Mouse (Mus musculus): ENCODE measurements at regions not wholly inside any gene's neighbourhood (a gene's known extent, or its start where the extent isn't known, plus 50 kb on each side); places are given as distances from the start of the nearest gene placed in this dataset.

DNA sequence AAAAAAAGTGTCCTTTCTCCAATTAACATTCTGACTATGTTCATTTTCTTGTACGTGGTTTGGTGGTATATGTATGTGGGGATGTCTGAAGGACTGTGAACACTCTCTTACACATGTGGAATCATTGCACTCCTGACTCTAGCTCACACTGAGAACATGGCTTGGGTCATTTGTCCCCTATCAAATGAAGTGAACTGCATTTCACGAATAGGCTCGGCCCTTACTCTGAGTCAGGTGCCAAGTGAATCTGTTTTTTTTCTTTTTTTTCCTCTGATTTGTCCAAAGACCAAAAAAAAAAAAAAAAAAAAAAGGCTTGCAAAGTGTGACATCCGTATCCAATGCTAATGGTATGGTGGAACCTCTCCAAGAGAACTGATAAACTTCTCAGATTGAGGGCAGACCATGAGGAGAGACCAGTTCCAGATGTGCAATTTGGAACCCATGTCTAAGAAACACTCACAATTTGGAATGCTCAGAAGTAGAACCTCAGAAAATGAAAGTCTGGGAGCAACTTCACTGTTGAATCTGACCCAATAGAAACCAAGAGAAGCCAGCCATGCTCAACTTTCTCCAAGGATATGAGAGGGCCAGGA lies 631.7 kb upstream of the Fam160b2 start:
- peak; percentile 61 for DNase-seq (ENCODE audit: low read depth)

DNA sequence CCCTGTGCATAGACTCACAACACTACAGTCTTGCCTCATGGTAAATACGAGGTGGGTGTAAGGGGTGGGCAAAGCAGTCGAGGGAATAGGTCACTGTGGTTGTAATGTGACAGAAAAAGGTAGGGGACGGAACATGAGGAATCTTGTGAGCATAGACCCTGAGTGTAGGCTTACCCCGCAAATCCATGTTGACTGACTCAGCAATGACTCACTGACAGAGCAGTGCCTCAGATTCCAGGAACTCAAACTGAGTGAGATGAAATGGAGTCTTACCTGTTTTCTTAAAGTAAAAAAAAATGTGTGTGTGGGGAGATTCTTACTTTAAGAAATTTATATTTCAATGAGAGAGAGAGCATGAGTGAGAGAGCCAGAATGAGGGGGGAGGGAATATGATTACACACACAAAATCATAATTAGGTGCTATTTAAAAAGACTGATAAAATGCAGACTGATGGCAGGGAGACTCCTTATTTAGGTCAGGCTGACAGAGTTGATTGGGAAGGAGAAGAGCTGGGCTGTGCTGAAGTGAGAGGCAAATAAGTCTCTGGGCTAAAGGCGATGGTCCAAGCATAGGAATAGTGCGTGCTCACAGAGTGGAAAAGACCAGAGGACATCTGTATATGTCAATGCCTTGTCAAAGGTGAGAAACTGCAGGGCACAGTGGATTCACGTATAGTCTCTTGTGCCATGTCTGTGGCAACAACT lies 631.0 kb upstream of the Fam160b2 start:
- peak; percentile 56 for DNase-seq (ENCODE audit: low read depth)

DNA sequence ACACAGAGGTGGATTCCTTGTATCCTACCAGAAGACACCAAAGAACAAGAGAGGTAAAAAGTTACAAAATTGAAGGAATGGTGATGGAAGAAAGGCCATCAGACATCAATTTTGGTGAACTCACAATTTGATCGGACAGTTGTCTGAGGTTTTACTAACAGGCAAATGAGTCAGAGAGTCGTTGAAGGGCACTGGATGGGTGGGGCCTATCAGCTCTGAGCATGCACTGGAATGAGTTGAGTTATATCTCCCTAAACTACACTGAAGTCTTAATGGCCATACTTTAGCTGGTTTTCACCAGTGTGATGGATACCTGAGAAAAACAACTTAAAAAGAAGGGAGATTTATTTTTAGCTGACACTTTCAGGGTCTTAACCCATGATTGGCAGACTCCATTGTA lies 630.3 kb upstream of the Fam160b2 start:
- DNase-seq (ENCODE audit: low read depth): no peak

DNA sequence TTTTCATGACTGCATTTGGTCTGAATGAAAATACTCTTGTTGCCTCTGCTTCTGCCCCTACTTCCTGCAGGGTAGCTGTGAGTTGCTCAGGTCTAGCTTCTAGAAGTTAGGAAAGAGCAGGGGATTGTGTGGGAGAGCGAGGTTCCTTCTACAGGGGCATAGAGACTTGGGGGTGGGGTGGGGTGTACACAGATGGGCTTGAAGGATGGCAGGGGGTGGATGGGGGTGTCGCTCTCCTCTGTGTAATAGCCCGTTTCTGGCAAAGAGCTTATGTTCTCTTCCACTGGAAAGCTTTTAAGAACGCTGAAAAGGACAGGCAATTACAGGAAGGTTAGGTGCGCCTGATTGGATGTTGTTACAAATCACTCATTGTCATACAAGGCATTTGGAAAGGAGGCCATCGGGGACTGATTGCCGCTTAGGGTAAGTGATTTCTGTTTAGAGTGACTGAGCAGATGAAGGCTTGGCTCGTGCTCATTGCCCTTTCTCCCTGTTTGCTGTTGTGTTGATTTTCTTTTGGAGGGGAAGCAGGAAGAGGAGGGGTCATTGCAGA lies 629.3 kb upstream of the Fam160b2 start:
- no peak for DNase-seq (ENCODE audit: low read depth)

DNA sequence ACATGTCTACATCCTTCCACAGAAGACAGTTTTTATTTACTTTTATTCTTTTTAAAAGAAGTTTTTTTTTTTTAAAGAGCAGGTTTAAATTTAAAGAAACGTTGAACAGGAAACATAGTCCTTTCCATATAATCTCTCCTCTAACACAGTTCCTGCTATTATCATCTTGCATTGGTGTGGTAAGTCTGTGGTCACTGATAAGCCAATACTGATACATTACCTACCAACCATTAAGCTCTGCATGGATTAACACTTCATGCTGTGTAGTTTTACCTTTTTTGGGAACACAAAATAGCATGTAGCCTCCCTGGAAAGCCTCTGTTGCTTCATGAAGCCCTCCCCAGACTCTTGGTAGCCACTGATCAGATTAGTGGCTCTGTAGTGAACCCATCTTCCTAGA lies 617.4 kb upstream of the Fam160b2 start:
- DNase-seq (ENCODE audit: low read depth): no peak

DNA sequence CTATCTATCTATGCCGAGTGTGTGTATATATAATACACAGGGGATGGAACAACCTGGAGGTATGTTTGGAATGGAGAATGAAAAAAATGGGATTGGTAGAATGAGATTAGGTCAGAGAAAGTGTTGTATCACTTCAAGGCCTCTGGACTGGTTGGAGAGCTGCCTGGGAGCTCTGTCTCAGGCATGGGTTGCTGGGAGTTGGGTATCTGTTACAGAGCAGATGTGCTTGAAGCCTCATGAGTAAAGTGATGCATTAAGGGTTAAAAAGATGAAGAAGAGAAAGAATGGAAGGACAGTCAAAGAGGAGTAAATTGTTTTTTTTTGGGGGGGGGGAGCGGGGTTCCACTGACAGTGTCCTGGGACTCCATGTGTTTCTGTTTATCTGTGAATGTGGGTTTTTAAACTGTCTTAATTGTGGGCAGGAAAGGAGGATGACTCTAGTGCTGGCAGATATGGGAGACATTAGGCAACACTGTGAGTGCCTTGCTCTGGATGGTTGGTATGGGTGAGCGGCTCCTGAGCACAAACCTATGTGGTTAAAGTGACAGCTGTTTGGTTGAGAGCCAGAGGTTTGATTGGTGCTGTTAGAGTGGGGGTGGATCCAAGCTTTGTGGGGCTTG lies 611.8 kb upstream of the Fam160b2 start:
- DNase-seq (ENCODE audit: low read depth): peak; percentile 66

DNA sequence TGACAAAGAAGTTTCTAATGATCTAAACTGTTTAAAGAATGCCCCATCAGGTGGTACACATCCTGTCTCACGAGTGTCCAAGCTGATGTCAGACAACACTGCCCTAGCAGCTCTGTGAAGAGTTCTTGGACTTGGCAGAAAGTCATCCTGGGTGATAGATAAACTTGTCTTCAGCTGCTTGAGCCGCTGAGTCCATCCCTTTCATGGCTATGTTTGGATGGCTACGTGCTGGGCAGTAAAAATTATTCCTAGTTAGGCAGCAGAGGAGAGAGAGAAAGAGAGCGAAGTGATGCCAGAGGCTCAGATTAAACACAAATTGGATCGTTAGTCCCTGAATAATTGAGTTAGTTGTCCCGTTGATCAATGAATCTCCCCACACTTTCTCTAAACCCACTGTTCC lies 603.8 kb upstream of the Fam160b2 start:
- DNase-seq (ENCODE audit: low read depth): no peak

DNA sequence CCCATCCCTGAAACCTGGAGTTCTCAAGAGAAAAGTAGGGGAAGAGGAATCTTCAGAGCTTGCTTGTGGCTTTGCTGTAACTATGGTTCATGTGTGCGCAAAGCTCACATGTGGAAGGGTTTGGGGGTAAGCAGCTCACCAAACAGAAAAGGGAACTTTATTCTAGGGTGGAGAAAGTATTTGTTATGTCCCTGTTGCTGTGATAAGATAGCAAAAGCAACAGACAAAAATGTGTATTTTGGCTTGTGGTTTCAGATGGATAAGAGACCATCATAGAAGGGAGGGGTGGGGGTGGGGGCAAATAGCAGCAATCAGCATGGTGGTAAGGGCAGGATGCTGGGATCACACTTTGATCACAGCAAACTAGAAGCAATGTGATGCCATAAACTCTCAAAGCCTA lies 601.3 kb upstream of the Fam160b2 start:
- no peak for DNase-seq (ENCODE audit: low read depth)

DNA sequence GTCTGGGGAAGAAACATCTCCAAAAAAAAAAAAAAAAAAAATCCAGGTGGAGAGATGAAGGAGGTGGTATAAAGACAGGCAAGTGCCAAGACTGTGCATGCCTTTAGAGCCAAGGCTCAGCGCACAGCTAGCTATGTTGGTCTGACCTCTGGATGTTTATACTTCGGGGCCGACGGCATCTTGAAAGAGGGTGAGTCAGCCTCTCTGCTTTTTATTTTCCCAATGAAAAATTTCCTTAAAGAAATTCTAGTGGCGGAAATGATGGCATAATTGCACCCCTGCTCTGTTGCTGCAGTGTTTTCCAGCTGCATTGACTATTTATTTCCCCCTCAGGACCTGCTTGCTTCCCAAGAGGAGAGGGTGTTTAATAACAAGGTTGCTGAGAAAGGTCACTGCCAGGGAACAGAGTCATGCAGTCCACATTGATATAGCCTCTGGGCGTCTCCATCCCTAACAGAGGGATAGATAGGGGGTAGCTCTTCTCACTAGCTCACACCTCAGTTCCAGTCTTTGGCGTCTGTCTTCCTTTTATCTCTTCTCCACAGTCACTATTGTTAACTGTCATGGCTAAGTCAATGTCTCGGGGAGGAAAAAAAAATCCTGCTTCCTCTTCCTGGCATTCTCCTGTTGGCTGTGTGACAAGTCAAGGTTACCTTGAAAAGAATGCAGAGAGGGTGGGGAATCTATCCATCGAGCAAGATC lies 599.7 kb upstream of the Fam160b2 start:
- peak; percentile 67 for DNase-seq (ENCODE audit: low read depth)

DNA sequence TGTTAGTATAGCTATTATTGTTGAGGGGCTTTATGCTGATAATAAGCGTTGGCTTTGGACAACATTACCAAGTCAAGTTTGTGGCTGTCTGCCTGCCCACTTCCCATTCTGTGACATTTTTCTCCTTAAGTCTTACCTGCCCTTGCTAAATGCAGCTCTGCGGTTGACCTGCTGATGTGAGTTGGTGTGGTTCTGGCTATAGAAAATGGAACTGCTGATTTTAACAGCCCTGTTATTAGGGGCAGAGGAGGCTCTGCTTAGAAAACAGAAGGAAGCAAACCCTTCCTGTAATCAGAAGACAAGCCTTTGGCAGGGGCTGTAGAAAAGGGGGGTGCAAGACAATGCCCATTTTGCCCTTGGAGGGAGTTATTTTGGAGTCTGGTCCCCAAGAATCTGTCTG lies 594.6 kb upstream of the Fam160b2 start:
- DNase-seq (ENCODE audit: low read depth): no peak

DNA sequence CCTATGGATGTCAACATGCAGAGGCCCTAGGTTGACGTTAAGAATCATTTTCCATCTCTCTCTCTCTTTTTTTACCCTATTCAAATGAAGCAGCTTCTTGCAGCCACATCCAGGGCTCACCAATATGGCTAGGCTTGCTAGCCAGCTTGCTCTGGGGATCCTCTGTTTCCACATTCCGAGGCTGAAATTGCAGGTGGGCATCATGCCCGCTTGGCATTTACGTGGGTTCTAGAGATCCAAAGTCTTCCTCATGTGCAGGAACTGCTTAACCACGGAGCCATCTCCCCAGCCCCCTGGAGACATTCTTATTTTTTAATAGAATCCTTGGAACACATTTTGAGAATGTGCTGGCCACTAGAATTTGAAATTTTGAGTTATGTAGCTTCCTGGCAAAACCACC lies 592.9 kb upstream of the Fam160b2 start:
- peak; percentile 9 for DNase-seq (ENCODE audit: low read depth)

DNA sequence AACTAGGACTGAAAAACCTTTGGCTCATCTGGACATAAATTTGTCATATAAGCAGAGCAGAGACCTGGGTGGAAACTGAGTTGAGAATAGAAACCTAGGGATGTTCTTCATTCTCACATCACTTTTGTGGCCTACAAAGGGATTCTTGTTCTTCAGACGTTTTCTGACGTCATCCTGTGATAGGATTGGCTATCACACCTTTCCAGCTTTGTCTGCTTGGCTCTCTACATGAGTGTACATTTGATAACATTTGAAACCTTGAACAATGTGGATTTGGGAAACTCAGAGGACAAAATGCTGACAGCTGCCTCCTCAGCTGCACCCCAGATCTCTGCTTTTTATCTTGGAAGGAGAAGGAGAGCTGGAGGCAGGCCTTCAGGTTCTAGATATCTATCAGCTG lies 589.7 kb upstream of the Fam160b2 start:
- DNase-seq (ENCODE audit: low read depth): no peak

DNA sequence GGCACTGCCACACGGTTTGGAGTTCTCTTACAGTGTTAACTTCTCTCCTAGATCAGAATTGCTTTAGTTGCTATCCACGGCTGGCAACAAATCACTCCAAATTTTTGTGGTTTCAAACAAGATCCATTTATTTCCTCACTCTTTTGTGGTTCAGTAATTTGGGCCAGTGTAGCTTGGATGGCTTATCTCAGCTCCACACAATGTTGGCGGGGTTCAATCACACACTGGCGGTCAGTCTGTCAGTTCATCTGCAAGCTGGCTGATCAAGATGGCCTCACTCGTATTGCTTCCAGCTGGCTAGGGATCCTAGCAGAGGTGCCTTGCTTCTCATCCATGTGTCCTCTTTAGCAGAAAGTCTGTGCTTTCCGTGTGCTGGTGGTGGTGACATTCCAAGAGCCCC lies 577.7 kb upstream of the Fam160b2 start:
- peak; percentile 58 for DNase-seq (ENCODE audit: low read depth)

DNA sequence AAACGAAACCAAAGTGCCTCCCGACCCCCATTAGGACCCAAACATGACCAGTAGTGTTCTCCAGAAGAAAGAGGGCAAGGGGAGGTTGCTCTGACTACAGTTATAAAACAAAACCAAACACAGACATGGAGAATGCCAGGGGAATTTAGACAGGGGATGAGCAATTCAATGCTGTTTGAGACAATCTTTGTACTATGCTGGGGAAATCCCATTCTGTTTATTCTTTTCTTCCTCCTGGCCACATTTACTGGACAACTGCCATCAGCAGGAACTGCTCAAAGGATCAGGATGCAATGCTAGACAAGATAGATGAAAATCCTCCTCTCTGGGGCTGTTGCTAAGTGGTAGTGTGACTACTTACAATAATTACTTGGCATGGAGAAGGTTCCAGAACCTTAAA lies 574.5 kb upstream of the Fam160b2 start:
- DNase-seq (ENCODE audit: low read depth): peak; percentile 52

DNA sequence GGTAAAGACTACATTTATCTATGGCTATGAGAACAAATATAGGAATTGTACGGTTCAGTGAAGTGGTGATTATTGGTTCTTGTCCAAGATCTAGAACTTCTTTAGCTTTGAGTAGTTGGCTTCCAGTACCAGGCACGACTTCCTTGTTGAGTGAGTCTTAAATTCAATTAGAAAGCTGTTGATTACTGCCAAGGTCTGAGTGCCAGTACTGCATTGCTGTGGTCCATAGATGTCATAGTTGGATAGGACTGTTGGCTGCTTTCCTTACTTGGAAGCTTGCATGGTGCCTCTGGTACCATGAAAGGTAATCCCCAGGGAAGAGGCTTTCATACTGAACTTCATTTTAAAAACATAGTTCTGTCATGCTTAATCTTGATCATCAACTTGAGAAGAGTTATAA lies 559.9 kb upstream of the Fam160b2 start:
- peak; percentile 17 for DNase-seq (ENCODE audit: low read depth)

DNA sequence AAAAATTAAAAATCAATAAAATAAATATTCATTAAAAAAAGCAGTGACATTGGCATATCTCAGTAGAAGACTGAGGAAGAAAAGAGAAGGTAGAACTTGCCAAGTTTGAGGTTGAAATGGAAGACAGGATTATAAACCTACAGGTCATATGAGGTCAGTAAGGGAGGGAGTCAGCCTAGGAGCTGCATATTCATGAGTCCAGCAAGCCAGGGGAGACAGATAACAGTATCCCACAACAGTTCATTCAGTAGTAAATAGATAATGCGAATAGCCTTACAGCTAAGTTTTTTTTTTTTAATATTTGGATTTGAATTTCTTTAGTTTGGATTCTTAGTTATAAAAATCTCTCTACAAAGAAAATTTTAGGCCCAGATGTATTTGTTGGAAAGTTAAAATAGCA lies 542.8 kb upstream of the Fam160b2 start:
- DNase-seq (ENCODE audit: low read depth): no peak

DNA sequence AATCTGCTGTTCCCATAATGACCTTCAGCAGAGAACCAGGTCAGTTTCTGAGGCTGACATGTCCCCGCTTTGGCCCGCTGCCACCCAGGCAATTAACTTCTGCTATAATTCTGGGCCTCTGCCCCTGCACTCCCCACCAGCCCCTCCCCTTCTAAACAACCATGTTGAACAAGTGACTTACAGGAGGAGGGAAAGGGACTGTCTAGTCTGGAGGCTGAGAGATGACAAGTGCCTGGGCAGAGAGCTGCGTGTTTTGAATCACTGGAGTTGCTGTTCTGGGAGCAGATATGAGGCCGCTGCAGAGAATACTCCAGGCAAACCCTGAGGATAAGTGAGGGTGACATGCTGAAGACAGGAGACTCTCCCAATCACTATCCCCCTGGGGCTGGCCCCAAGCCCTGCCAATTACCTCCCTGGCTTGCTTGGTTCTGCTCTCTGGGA lies 530.2 kb upstream of the Fam160b2 start:
- DNase-seq (ENCODE audit: low read depth): peak; percentile 30

DNA sequence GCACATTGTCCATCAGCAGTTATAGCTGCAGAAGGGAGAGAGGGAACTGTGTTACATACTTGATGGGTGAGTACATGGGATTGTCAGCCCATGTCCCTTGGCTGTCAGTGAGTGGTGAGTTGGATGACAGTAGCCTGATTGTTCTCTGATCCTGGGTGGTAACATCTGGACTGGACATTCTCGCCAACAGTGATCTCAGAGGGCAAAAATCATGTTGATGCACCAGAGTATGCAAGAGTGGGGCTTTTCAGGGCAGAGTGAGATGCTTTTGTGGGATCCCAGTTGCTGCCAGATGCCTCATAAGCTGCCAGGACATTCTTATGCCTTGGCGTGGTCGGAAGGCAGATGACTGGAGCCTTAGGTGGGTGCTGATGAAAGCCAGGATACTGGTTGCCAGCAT lies 528.9 kb upstream of the Fam160b2 start:
- peak; percentile 88 for DNase-seq (ENCODE audit: low read depth)

DNA sequence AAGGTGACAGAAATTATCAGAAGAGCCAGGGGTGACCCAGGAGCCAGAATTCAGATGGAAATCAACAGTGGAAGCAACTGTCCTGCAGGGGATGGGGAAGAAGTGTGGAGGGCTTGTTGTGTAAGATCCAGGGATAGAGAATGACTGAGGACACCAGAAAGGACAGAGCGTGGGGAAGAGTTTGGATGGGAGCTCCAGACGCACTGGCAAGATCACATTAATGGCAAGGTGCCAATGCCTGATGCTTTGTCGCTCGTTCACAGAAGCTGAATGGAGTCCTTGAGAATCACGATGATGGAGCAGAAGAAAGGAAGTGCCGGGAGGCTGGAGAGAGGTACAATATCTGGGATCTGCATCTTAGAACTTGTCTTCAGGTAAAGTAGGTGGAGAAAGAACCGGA lies 519.0 kb upstream of the Fam160b2 start:
- DNase-seq (ENCODE audit: low read depth): no peak

DNA sequence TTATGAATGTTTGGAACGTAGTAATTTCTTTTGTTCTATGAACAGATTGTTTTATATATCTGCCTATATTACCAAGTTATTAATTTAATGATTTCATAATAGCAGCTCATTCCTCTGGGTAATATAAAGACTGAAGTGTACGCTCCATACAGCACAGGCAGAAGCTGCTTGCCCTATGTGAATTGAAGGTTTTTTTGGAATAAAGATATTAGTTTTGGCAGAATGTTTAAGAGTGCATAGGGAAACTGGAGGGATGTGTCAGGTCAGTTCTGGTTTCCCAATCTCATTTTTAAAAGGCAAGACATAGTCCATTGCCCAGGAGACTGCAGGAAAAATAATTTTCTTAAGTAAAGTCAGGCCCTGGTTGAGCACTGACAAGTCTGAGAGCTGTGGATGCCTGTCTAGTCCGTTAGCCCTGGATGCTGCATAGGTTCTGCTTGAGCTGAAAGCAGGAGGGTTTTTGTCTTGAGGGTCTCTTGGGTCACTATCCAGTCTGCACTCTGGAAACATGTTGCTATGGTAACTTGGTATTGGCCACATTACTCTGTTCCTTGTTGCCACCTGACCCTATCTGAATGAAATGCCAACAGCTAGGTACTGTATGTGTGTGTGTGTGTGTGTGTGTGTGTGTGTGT lies 516.3 kb upstream of the Fam160b2 start:
- no peak for DNase-seq (ENCODE audit: low read depth)

DNA sequence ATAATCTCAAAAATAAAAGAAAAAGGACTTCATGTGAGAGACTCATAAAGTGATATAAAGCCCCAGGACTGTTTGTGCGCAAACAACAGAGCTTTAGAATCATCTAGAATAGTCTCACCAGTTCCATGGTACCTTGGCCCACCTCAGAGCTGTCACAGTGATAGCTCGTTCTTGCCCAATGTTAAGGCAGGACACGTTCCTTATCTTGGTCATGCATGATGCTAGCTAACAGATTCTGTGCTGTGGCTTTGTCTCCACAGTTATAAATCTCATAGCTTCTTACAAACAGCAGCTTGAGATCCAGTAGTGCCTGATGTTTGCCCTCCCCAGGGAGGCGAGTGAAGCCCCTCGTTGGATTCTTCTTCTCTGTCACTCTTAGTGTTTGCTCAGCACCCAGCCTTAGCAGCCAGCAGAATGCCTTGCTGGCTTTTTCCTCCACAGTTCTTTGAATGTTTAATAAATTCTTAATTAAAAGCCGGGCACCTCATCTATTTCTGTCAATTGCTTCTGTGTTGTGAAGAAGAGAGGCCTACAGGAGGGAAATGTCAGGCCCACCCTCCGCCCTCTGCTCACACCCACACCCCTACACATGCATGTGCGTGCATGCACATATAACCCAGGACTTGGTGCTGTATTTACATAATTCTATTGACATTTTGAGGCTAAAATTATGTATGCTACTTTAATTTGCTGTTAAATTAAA lies 515.6 kb upstream of the Fam160b2 start:
- DNase-seq (ENCODE audit: low read depth): no peak

DNA sequence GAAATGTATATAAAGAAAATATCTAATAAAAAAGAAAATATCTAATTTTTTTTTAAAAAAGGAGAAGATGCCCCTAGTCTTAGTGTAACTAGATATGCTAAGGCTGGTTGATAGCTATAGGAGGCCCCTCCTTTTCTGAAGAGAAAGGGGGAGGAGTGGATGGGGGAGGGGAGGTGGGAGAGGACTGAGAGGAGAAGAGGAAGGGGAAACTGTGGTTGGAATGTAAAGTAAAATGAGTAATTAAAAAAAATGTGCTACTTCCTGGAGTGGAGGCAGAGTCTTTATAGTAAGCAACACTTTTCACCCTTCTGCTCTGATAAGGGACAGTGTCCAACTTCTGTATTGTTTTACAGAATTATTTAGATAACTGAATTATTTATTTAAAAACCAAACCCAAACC lies 513.6 kb upstream of the Fam160b2 start:
- DNase-seq (ENCODE audit: low read depth): no peak
